Mouse (Mus musculus) c-Kit-positive CD71-negative TER-119-negative erythroid progenitor cells, embryonic 14.5 days (primary cell): ENCODE data around the gene F2.
"Not testable (repeated sequence)": the region's sequence is repeated elsewhere in the genome, so short reads cannot be mapped to it uniquely, and the experiment has no call there.

Experiments
- DNase-seq: peaks from one replicate; pipeline ENCODE4 v3.0.0-alpha.2; 2013; ENCODE audit warnings: low read depth

F2 gene

GRCm38 (mm10) chr2:91646733-91647132 is 10.5 kb upstream of the F2 start:
- DNase-seq: peak; percentile 66

- DNase-seq: no peak
These were observed 9.6 kb upstream of the F2 start for GRCm38 (mm10) chr2:91645811-91646210.

DNA sequence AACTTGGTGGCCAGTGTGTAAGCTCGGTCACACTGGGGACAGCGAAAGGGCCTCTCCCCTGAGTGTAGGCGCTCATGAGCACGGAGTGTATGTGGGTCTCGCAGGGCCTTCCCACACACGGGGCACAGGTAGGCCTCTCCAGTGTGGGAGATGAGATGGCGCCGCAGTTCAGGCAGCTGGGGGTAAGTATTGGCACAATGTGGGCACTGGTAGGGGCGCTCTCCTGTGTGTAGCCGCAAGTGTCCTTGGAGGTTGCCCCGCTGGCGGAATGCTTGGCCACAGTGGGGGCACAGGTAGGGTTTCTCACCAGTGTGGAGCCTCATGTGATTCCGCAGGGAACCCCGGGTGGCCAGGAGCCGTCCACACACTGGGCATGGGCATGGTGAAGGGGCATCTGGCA is 9.1 kb upstream of the F2 start:
- DNase-seq: no peak

DNA sequence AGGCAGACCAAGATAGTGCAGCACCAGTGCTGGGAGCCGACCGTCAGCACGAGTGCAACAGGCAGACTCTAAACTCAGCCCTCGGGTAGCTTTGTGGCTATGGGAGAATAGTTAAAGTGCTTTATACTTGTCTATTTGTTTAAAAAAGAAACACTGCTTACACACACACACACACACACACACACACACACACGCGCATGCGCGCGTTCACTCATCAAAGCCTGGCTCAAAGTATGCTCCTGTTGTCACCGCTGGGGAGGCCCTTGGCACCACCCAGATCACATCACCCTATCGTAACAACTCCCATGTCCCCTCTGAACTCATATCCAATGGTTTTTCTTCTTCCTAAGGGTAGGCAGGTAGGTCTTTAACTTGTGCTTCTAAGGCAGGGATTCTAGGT is 7.8 kb upstream of the F2 start:
- DNase-seq: no peak

DNA sequence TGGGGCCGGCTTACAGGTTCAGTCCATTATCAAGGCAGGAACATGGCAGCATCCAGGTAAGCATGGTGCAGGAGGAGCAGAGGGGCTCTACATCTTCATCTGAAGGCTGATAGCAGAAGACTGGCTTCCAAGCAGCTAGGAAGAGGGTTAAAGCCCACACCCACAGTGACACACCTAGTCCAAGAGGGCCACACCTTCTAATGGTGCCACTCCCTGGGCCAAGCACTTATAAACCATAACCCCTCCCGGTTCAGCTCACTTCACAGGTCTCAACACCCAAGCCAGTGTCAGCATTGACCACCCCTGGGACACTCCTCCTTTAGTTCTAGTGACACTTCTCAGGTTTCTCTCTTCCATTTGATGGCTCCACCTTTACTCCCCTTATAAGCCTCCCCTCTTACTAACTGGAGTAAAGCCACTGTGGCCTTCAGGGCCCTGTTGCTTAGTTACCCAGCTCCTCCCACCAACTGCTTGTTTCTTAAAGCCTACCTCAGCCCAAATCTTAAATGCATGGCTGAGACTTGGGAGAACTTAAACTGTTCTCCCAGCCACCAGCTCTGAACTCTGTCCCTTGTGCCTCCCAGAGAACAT is 6.7 kb upstream of the F2 start:
- DNase-seq: no peak

DNA sequence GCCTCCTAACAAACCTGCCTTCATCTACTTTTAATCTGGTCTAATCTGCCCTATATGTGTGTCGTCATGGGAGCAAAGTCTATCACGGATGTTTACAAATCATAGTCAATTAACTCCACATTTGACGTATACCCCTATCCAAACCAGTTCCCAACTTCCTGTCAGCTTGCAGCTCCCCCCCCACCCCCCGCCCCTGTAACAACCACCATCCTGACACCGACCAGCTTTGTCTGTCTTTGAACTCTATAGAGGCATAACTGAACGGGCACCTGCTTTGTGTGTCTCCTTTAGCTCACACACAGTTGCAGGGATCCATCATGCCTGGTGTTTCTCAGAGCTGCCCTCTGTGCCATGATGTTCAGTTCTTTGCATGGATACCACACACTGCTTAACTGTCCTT is 2.7 kb upstream of the F2 start:
- no peak for DNase-seq

DNA sequence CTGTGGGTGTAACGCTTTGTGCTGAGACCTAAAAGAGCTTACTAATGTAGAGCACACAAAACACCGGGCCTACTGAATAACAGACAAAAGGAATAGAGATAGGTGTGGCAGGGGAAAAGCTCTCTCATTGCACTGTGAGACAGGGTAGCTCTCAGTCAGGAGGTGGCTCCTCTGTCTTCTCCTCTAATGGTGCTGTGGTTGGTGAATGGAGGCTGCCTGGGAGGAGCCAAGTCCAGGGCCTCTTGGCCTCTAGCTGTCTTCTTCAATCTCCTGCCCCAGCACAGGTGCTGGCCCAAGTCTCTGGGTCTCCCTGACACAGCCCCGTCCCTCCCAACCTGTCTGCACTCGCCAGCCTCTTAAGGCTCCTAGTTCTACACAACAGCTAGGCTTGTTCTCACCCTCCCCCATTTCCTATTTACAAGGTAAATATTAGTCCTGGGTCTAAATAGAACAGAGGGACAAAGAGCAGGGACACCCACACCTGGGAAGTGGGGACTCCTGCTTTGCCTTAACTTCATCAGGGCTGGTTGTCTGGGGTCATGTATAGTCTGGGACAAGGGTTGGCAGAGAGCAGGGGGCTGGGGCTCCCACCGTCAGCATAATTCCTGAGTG is 619 bp upstream of the F2 start:
- no peak for DNase-seq

DNA sequence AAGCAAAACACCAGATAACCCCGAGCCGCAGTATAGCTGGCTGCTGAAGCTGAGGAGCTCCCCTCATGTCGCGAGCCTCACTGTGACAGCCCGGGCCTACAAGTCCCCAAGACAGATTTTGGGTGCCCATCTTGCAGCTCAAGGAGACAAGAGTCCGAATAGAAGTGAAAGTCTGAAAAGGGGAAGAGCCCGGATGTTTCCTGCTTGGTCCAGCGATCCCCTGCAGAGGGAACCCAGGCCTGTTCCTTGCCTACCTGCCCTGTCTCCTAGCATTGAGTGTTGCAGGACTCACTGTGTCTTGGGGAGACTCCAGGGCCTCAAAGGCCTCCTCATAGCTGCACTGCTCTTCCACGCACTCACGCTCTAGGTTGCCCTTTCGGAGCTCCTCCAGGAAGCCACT is 728 bp downstream of the F2 start:
- no peak for DNase-seq

DNA sequence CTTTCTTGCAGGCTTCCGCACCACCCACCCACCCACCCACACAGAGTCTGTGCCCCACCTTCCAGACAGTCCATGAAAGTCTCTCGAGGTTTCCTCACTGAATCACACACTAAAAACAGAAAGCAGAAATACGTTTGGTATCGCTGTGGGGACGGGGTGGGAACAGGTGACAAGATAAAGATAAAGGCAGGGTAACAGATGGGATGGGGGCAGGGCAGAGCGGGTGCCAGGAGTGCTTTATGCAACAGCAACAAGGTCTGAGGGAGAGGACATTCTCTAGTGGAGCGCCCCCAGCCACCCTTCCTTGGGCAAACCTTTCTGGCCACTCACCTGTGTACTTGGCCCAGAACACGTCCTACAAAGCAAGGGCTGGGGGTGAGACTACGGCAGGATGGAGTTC is 1.4 kb downstream of the F2 start:
- DNase-seq: peak; percentile 35

GRCm38 (mm10) chr2:91633334-91633977 is 2.8 kb downstream of the F2 start:
- no peak for DNase-seq

DNA sequence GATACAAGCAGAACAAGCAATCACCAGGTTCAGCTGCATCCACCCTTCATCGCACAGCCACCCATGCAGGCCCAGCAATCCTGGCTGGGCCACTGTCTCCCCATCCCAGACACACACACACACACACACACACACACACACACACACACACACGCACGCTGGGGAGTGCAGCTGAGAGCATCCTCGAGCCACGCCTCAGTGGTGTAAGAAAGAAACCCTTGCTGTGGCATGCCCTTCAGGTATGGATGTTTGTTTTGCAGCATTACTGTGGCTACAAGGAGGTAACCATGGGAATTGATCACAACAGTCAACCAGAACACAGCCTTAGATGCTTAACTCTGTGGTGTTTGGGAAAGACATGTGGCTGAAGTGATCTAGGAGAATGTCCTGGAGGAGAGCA is 3.9 kb downstream of the F2 start:
- no peak for DNase-seq

GRCm38 (mm10) chr2:91631826-91632225 is 4.4 kb downstream of the F2 start:
- DNase-seq: no peak

GRCm38 (mm10) chr2:91630384-91630783 is 5.8 kb downstream of the F2 start:
- no peak for DNase-seq

GRCm38 (mm10) chr2:91629682-91630081 is 6.5 kb downstream of the F2 start:
- no peak for DNase-seq

- DNase-seq: no peak
These were observed 8.0 kb downstream of the F2 start for GRCm38 (mm10) chr2:91628171-91628570.

- DNase-seq: no peak
These were observed 8.7 kb downstream of the F2 start for GRCm38 (mm10) chr2:91627486-91627885.

DNA sequence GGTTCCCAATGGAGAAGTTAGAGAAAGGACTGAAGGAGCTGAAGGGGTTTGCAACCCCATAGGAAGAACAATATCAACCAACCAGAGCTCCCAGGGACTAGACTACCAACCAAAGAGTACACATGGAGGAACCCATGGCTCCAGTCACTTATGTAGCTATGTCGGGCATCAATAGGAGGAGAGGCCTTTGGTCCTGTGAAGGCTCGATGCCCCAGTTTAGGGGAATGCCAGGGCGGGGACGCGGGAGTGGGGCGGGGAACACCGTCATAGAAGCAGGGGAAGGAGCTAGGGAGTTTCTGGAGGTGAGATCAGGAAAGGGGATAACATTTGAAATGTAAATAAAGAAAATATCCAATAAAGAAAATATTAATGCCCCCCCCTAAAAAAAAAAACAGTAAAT is 12.8 kb downstream of the F2 start:
- not testable (repeated sequence) for DNase-seq

DNA sequence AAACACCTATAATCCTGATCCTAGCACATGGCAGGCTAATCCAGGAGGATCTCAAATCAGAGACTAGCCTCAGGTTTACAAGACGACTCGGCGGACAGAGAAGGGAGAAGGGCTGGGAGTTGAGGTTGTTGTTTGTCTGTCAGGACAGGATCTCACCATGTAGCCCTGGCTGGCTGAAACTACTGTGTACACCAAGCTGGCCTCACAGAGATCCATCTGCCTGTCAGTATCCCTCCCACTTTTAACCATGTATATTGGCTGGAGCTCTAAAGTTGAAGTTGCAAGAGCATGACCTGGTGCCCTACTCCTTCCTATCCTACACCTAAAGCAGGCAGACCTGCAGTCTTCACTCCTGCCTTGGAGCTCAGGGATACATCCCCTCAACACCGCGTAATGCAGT is 13.9 kb downstream of the F2 start:
- DNase-seq: no peak

DNA sequence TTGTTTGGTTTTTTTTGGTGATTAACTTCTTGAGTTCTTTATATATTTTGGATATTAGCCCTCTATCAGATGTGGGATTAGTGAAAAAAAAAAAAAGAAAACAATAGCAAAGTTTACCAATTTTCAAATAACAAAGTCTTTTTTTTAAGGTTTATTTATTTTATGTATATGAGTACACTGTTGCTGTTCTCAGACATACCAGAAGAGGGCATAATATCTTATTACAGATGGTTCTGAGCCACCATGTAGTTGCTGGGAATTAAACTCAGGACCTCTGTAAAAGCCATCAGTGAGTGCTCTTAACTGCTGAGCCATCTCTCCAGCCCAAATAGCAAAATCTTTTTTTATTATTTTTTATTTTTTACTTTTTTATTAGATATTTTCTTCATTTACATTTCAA is 26.8 kb downstream of the F2 start:
- DNase-seq: not testable (repeated sequence)

DNA sequence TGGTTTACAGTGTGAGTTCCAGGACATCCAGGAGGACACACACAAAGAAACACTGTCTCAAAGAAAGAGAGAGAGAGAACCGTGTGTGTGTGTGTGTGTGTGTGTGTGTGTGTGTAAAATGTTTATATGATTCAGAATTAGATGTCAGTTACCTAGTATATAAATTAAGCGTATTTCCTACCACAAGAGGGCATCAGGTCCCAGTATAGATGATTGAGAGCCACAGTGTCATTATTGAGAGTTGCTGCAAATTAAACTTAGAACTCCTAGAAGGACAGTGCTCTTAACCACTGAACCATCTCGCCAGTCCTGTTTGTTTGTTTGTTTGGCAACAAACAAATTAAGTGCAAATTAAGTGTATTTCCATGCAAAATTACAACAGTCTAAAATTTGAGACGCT is 33.8 kb downstream of the F2 start:
- no peak for DNase-seq

DNA sequence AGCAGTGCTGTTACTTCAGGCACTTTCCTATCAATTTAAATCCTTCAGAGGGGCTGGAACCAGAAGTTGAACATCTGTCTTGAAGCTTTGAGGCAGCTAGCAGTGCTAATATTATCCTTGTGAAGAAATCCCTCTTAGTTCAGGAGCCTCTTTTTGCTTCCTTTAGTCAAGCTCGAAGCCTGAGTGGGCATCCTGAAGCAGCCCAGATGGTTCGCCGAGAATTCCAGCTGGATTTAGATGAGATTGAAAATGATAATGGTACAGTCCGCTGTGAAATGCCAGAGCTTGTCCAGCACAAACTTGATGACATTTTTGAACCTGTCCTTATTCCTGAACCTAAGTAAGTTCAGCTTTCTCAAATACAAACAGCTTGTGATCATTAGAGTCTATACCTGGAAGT is 35.7 kb downstream of the F2 start:
- DNase-seq: no peak

GRCm38 (mm10) chr2:91586242-91586641 is 50.0 kb downstream of the F2 start:
- DNase-seq: no peak

- DNase-seq: no peak
These were observed 55.3 kb downstream of the F2 start for GRCm38 (mm10) chr2:91580894-91581293.
